Mouse (Mus musculus) lung, postnatal 0 days (tissue): ENCODE results near the gene Ifna7. TPM values are rescaled to one million over a fixed set of nuclear protein-coding genes. Genes with fewer than 3 reads are reported as not detected.

Source experiments
- ATAC-seq: fragments of 200-750 bp; cut with Nextera tagmentation; 2 replicates; pipeline ENCODE4 v1.8.0; 2017; ENCODE audit warnings: moderate library complexity
- DNase-seq: peaks from one replicate; pipeline ENCODE4 v3.0.0-alpha.2; 2016; ENCODE audit warnings: low spot score
- H3K27ac ChIP-seq: fragments of 300-500 bp; sonication (generic); 2 replicates; pipeline ENCODE4 v1.5.1; 2014; ENCODE audit warnings: antibody characterized with exemption, mild to moderate bottlenecking, low read length, mixed read lengths
- H3K27me3 ChIP-seq: fragments of 300-500 bp; sonication (generic); replicated peaks from 2 replicates; pipeline ENCODE4 v1.6.1; 2014; ENCODE audit warnings: low read length, mixed read lengths; ENCODE audit not compliant: insufficient read depth
- H3K36me3 ChIP-seq: fragments of 300-500 bp; sonication (generic); 2 replicates; pipeline ENCODE4 v1.6.1; 2014; ENCODE audit warnings: low read length, mixed read lengths; ENCODE audit not compliant: insufficient read depth
- H3K4me1 ChIP-seq: fragments of 300-500 bp; sonication (generic); 2 replicates; pipeline ENCODE4 v1.6.1; 2014; ENCODE audit warnings: antibody characterized with exemption, low read depth, low read length, mixed read lengths; ENCODE audit not compliant: insufficient read depth
- H3K4me2 ChIP-seq: fragments of 300-500 bp; sonication (generic); replicated peaks from 2 replicates; pipeline ENCODE4 v1.6.1; 2014; ENCODE audit warnings: low read depth, mild to moderate bottlenecking, low read length, moderate library complexity, mixed read lengths
- H3K4me3 ChIP-seq: fragments of 300-500 bp; sonication (generic); 2 replicates; pipeline ENCODE4 v1.5.1; 2014; ENCODE audit warnings: low read depth, low read length
- H3K9ac ChIP-seq: fragments of 300-500 bp; sonication (generic); replicated peaks from 2 replicates; pipeline ENCODE4 v1.6.1; 2014; ENCODE audit warnings: low read depth, mild to moderate bottlenecking
- H3K9me3 ChIP-seq: fragments of 300-500 bp; sonication (generic); 2 replicates; pipeline ENCODE4 v1.6.1; 2016; ENCODE audit warnings: low read length, mixed read lengths
- CTCF ChIP-seq: IDR thresholded peaks from 2 replicates; pipeline ENCODE4 v1.5.1; 2016; ENCODE audit warnings: antibody characterized with exemption, mild to moderate bottlenecking
- EP300 ChIP-seq: IDR thresholded peaks from 2 replicates; pipeline ENCODE4 v1.6.1; 2016; ENCODE audit warnings: antibody characterized with exemption, mild to moderate bottlenecking, control low read depth
- WGBS: fragments of 180-500 bp; shearing (Covaris S2); extraction: QIAGEN DNeasy Blood & Tissue Kit; methylation state at CpG from one replicate; pipeline ENCODE4 v1.1.7; 2014; 5-methylcytosine and 5-hydroxymethylcytosine counted together
- polyA plus RNA-seq: library from polyadenylated mRNA; unstranded; fragments of >200 nt; fragmentation: Nextera tagmentation; extraction: Ambion mirVana; gene quantifications from 2 replicates; pipeline ENCODE4 v1.2.1, GENCODE M21; 2015

The Ifna7 gene
- polyA plus RNA-seq, 1 experiment from 2014 or later, result not detected

DNA sequence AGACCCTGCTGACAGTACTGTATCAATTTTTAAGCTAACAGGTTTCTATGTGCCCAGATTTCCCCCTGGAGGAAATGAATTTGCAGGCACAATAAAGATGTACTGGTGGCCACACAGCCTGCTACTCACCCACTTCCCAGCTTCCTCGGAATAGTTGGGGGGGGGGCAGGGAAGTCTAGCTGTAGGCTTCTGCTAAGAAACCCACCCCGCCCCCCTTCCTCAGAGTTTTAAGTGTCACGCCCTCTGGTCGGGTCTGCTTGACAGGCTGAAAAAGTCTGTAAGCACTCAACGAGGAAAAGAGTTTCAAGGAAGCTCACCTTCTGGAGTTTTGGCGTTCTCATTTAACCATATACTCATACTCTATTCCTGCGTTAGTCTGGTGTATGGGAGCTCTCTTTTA lies 47.3 kb downstream of the Ifna7 start:
- Histone ChIP-seq H3K27ac (no peak overlapping the region), H3K27me3 (peaks cover 5% of the 10 kb centered on the region; the same call in 1 of the 2 replicates), H3K4me1 (no peaks in the 10 kb centered on the region), H3K9ac (no peak overlapping the region), H3K4me2 (no peak overlapping the region), H3K4me3 (no peak overlapping the region), H3K36me3 (no peaks in the 10 kb centered on the region), H3K9me3 (no peaks in the 10 kb centered on the region)
- WGBS, result 7% methylated on average over 7 of the region's 7 CpGs
- ATAC-seq, result no peak
- DNase-seq, result no peak
- TF ChIP-seq EP300 (no peak), CTCF (no peak)

DNA sequence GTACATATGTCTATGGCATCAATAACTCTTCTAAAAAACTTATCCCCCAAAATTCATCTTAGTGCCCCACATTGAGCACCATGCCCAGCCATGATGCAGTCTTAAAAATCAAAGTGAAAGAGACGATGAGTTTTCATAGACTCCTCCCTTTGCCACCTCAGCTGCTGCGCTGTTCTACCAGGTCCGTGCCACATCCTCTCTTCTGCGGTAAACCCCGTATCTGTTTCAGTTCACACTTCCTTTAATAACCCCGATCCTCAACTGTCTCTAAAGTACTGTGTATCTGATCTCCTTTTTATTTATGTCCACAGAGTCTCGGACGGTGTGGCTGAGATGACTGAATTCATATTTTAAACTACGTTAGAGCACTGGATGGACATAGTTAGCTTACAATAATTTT lies 48.6 kb downstream of the Ifna7 start:
- peaks cover 5% of the 10 kb centered on the region; the same call in 1 of the 2 replicates for H3K27me3 ChIP-seq
- H3K9me3 ChIP-seq, result no peaks in the 10 kb centered on the region
- DNase-seq, result no peak
- no peak overlapping the region for H3K27ac ChIP-seq
- H3K36me3 ChIP-seq, result no peaks in the 10 kb centered on the region
- ATAC-seq, result no peak
- 50% methylated on average over 9 of the region's 9 CpGs for WGBS
- no peak overlapping the region for H3K4me3 ChIP-seq
- no peak for TF ChIP-seq CTCF
- TF ChIP-seq EP300, result no peak
- H3K4me1 ChIP-seq, result no peaks in the 10 kb centered on the region
- H3K4me2 ChIP-seq, result no peak overlapping the region
- no peak overlapping the region for H3K9ac ChIP-seq

DNA sequence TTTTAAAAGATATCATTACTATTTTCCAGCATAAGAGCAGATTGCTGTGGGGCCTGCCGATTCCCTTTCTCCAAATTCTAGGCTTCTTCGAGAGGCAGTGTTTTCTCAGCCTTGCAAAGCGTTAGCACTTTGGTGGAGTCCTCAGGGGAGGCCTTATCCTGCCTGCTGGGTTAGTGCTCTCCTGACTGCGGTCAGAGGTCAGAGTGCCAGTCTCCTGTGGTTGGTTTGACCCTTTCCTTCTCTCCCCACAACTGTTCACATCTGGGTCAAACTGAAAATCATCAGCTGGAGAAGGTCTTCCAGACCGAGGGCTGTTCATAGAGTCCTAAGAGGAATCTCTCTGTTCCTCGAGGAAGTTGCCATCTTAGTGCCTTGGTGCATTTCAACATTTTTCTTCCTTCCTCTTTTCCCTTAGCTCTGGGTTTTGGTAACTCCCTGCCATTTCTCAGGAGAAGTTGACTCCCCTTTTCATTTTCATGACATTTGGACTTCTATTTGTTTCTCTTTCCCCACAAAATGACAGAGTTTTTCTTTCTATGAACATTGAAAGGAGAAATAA lies 49.1 kb downstream of the Ifna7 start:
- Histone ChIP-seq H3K36me3 (no peaks in the 10 kb centered on the region), H3K9me3 (no peaks in the 10 kb centered on the region), H3K27me3 (peaks cover 5% of the 10 kb centered on the region; the same call in 1 of the 2 replicates), H3K9ac (no peak overlapping the region), H3K4me3 (no peak overlapping the region), H3K27ac (no peak overlapping the region), H3K4me2 (no peak overlapping the region), H3K4me1 (no peaks in the 10 kb centered on the region)
- ATAC-seq, result no peak
- WGBS, result 42% methylated on average over 6 of the region's 6 CpGs
- TF ChIP-seq EP300, result no peak
- DNase-seq, result peak; percentile 28

Other genes starting within 250 kb of the Ifna7 start
- not detected in 2 replicates for gene Ifna14, start 244.4 kb upstream of the Ifna7 start, polyA plus RNA-seq
- not detected in 2 replicates for gene Ifna9, start 223.8 kb upstream of the Ifna7 start, polyA plus RNA-seq
- gene Ifna12, start 212.9 kb upstream of the Ifna7 start, polyA plus RNA-seq, result not detected in 2 replicates
- gene C87499, start 181.8 kb upstream of the Ifna7 start, polyA plus RNA-seq, result not detected in 2 replicates
- gene Ifna13, start 171.8 kb upstream of the Ifna7 start, polyA plus RNA-seq, result not detected in 2 replicates
- gene Ifna16, start 139.3 kb upstream of the Ifna7 start, polyA plus RNA-seq, result not detected in 2 replicates
- gene Ifna2, start 132.3 kb upstream of the Ifna7 start, polyA plus RNA-seq, result not detected in 2 replicates
- gene Ifnab, start 124.9 kb upstream of the Ifna7 start, polyA plus RNA-seq, result not detected in 2 replicates
- gene Gm26566, start 94.4 kb upstream of the Ifna7 start, polyA plus RNA-seq, result 0.19 TPM in 1 of 2 replicates, not detected in the other
- gene Klhl9, start 93.8 kb upstream of the Ifna7 start, polyA plus RNA-seq, result 54.1 and 59.7 TPM in 2 replicates
- gene Gm13271, start 61.4 kb upstream of the Ifna7 start, polyA plus RNA-seq, result not detected in 2 replicates
- gene Gm13283, start 56.1 kb upstream of the Ifna7 start, polyA plus RNA-seq, result 0.38 and 0.44 TPM in 2 replicates
- gene Gm13290, start 42.4 kb upstream of the Ifna7 start, polyA plus RNA-seq, result 0.40 TPM in 1 of 2 replicates, not detected in the other
- not detected in 2 replicates for gene Gm13289, start 39.3 kb upstream of the Ifna7 start, polyA plus RNA-seq
- not detected in 2 replicates for gene Gm13272, start 36.4 kb upstream of the Ifna7 start, polyA plus RNA-seq
- gene Ifnz, start 34.1 kb upstream of the Ifna7 start, polyA plus RNA-seq, result 0.26 and 0.61 TPM in 2 replicates
- gene Gm13276, start 30.5 kb upstream of the Ifna7 start, polyA plus RNA-seq, result 0.30 TPM in 1 of 2 replicates, not detected in the other
- gene Gm13277, start 27.6 kb upstream of the Ifna7 start, polyA plus RNA-seq, result not detected in 2 replicates
- gene Gm13278, start 24.7 kb upstream of the Ifna7 start, polyA plus RNA-seq, result not detected in 2 replicates
- gene Gm13275, start 21.7 kb upstream of the Ifna7 start, polyA plus RNA-seq, result not detected in 2 replicates
- gene Gm13279, start 18.8 kb upstream of the Ifna7 start, polyA plus RNA-seq, result not detected in 2 replicates
- gene Gm13285, start 16.6 kb upstream of the Ifna7 start, polyA plus RNA-seq, result 1.8 and 2.4 TPM in 2 replicates
- not detected in 2 replicates for gene Gm13287, start 13.0 kb upstream of the Ifna7 start, polyA plus RNA-seq
- gene Gm13288, start 10.7 kb upstream of the Ifna7 start, polyA plus RNA-seq, result 0.05 TPM in 1 of 2 replicates, not detected in the other
- gene Ifna11, start 3.7 kb downstream of the Ifna7 start, polyA plus RNA-seq, result not detected in 2 replicates
- gene Ifna6, start 11.2 kb downstream of the Ifna7 start, polyA plus RNA-seq, result not detected in 2 replicates
- gene Ifna5, start 19.3 kb downstream of the Ifna7 start, polyA plus RNA-seq, result not detected in 2 replicates
- gene Ifna4, start 25.6 kb downstream of the Ifna7 start, polyA plus RNA-seq, result not detected in 2 replicates
- gene Ifna1, start 33.9 kb downstream of the Ifna7 start, polyA plus RNA-seq, result not detected in 2 replicates
- not detected in 2 replicates for gene Ifne, start 64.0 kb downstream of the Ifna7 start, polyA plus RNA-seq